Mouse (Mus musculus) neural tube, embryonic 10.5 days (tissue): ENCODE measurements around the gene S100a4.

Experiments
- DNase-seq: peaks from one replicate; pipeline ENCODE4 v3.0.0-alpha.2; 2017; ENCODE audit warnings: low spot score; ENCODE audit errors: extremely low spot score

Gene S100a4

GRCm38 (mm10) chr3:90599401-90599800 is 4.2 kb upstream of the S100a4 start:
- no peak for DNase-seq

DNA sequence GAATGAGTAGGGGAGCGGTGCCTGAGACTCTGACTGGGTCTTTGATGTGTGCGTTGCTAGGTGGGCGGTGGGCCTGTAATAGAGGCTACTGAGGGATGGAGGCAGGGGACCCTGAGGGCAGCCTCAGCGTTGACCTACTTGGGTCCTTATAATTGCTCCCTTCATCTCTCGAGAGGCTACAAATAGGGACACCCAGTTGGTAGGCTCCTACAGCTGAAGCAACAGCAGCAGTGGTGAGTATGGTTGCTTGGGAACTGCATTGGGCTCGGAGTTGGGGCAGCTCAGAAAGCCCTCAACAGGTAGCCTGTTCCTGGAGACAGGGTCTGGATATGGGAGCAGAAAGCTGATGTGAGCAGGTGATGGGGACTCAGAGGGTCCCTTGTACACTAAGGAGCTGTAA is 3.5 kb upstream of the S100a4 start:
- DNase-seq: no peak

DNA sequence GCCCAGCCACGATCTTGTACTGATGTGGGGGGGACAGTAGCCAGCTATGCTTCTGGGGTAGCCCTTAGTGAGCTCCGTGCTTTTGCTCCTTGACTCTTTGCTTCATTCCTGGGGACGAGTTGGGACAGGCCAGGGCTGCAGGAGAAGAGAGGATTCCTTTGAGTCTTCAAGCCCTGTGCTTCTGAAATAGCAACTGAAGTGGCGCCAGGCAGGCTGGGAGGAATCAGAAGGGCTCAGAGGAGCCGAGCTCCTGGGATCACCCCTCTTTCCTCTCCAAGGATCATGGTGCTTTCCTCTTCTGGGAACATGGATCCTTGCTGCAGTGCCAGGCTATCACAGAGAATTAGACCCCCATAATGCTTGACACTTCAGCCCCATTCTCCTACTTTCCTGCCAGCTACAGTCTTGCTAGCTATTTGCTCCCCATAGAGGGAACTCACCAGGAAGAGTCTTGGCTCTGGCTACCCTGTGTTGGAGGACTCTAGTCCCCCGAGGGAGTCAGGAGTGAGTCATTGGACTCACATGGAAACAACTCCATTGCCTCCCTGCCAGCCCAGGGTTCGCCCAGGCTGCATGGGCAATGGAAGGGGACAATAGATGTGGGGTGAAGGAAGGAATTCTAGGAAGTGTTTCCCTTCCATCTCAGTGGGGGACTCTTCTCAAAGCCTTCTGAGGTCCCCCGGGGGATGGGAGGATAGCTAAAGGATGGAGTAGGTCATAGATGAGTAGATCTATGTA is 2.9 kb upstream of the S100a4 start:
- no peak for DNase-seq

GRCm38 (mm10) chr3:90601486-90602110 is 2.0 kb upstream of the S100a4 start, which contains the start of gene Gm42674:
Gene Gm42674 (plus strand): TSS chr3:90601904.
- no peak for DNase-seq

DNA sequence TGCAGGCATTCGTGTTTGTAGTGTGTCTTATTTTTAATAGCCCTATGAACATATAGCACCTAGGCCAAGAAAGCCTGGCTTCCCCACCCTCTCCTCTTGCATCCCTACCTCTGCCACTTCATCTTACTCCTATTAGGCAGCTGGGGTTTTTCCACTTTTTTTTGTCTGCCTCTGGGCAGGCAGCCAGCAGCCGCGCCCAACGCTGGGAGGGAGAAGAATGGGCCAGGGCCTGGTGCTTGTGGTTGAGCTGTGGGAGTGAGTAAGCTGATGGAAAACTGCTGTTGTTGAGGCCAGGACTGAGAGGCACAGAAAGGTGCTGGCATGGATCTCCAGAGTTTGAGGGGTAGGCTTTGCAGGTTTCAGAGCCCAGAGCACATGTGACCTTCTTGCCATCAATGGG is 845 bp downstream of the S100a4 start:
- no peak for DNase-seq

- DNase-seq: no peak
Observed at GRCm38 (mm10) chr3:90605049-90605448, 1.5 kb downstream of the S100a4 start.

DNA sequence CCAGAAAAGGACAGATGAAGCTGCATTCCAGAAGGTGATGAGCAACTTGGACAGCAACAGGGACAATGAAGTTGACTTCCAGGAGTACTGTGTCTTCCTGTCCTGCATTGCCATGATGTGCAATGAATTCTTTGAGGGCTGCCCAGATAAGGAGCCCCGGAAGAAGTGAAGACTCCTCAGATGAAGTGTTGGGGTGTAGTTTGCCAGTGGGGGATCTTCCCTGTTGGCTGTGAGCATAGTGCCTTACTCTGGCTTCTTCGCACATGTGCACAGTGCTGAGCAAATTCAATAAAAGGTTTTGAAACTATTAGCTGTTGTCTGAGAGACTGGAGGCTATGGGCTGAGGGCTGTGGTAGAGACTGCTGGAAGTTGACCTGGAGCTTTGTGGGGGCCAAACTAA is 2.2 kb downstream of the S100a4 start:
- DNase-seq: no peak

GRCm38 (mm10) chr3:90606185-90606584 is 2.6 kb downstream of the S100a4 start:
- peak; percentile 42 for DNase-seq

- DNase-seq: no peak
Observed at GRCm38 (mm10) chr3:90607361-90607760, 3.8 kb downstream of the S100a4 start.

DNA sequence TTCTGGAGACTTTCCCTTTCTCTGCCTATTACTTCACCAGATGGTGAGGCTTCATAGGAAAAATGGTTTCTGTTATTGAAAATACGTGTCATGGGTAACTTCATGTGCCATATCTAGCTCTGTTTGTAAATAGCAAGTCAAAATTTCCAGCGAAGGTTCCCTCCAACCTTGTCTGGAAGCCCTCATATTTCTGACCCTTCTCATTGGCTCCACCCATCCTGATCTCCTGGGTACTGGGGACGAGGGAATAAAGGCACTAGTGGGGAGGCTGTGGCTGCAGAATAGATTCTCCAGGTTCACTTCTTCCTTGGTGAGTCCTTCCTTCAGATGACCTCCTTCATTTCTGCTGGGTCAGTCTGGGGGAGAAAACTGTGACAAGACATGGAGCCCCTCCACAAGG is 4.7 kb downstream of the S100a4 start, which contains the start of gene S100a5:
Gene S100a5, plus strand, starts transcription at position 301 of the 400 bp plus-strand sequence.
- DNase-seq: no peak

- DNase-seq: no peak
Observed at GRCm38 (mm10) chr3:90609102-90609501, 5.5 kb downstream of the S100a4 start.

GRCm38 (mm10) chr3:90611494-90611893 is 7.9 kb downstream of the S100a4 start:
- DNase-seq: no peak

GRCm38 (mm10) chr3:90612061-90612460 is 8.5 kb downstream of the S100a4 start:
- no peak for DNase-seq

- DNase-seq: peak; percentile 71
Observed at GRCm38 (mm10) chr3:90612728-90613291, 9.2 kb downstream of the S100a4 start, which contains the start of gene S100a6. Gene S100a6 (plus strand): TSS chr3:90612882.

DNA sequence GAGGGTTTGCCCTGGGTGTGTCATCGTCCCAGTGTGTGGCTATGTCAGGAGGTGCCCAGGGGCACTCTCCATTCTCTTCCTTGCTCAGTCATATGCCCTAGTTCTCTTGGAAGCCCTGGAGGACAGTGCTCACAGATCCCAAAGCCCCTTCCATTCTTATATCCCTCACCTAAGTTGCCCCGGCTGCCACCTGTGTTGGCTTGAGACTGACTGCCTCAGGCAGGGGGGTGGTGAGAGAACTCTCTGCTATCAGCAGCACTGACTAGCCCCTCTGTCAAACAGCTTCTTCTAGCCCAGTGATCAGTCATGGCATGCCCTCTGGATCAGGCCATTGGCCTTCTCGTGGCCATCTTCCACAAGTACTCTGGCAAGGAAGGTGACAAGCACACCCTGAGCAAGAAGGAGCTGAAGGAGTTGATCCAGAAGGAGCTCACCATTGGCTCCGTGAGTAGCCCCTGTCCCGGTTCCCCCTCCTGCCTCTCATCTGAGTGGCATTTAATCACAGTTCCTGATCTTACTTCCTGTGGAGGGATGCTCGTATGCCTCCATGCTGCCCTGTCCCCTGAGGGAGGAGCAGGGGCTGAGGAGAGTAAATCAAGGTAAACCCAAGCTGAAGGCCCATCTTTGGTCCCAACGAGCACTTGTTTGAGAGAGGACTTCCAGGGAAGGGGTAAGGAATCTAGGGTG is 10.0 kb downstream of the S100a4 start:
- no peak for DNase-seq

- DNase-seq: no peak
Observed at GRCm38 (mm10) chr3:90614148-90614530, 10.6 kb downstream of the S100a4 start.

DNA sequence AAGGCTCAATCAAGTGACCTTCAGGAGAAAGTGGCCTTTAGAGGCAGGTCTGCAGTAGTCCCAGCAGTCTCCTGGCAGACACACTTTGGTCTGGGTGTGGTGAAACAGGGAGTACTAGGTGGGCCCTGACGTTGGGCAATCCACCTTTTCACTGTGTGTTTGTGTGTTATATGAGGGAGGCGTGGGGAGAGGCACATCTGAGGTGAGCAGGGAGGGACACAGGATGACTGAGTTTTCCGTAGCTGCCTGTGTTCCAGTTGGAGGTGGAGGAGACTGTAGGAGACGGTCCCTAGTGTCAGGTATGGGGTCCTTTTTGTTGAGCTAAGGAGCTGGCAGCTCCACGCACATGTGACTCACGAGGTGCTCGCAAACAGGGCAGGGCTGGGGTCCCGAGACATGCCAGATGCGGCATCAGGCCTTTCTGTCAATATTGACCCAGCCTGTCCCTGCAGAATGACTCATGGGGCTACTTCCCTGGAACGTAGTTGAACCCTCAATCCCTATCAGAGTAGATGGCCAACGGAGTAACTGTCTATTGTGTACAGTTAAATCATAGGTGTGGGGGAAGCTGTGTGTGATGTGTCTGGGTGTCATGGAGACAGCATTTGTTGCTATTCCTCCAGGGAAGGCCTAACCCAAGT is 11.2 kb downstream of the S100a4 start:
- no peak for DNase-seq

GRCm38 (mm10) chr3:90615415-90615814 is 11.8 kb downstream of the S100a4 start:
- DNase-seq: peak; percentile 47

DNA sequence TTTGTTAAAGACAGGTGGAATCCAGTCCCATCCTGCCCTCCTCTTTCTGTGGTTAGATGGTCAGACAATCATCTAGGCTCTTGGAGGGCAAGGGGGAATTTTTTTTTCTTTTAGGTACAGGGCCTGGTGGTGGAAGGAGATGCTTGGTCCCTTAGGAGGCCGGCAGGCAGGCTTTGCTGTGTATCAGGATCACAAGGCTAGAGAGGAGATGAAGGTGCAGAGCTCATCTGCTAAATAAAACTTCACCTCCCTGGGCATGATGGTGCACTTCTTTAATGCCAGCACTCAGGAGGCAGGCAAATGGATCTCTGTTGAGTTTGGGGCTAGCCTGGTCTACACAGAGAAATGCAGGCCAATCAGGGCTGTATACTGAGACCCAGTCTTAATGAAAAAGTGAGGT is 12.3 kb downstream of the S100a4 start:
- no peak for DNase-seq

- no peak for DNase-seq
Observed at GRCm38 (mm10) chr3:90617586-90617985, 14.0 kb downstream of the S100a4 start.

DNA sequence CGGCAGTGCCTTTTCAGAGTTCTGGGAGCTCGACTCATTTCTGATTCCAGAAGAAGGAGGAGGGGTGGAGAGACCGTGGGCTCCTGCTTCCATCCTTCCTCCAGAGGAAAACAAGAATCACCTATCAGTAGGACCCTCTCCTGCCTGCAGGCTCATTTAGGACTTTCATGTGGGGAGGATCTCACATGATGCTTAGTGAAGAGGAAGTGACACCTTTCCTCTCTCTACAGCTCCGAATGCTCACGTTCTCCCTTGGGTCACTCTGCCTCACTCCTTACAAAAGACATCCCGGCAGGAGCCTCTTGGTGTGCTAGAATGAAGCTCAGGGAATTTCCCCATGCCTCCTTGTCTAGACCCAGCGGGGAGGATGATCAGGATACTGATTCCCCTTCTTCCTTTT is 18.0 kb downstream of the S100a4 start:
- no peak for DNase-seq
